Mouse (Mus musculus): ENCODE results near the gene Atxn7l1. TPM values are rescaled to one million over a fixed set of nuclear protein-coding genes. Genes with fewer than 3 reads are reported as not detected.

Atxn7l1 gene
- polyA plus RNA-seq, 1 experiment = 37.1 TPM

DNA sequence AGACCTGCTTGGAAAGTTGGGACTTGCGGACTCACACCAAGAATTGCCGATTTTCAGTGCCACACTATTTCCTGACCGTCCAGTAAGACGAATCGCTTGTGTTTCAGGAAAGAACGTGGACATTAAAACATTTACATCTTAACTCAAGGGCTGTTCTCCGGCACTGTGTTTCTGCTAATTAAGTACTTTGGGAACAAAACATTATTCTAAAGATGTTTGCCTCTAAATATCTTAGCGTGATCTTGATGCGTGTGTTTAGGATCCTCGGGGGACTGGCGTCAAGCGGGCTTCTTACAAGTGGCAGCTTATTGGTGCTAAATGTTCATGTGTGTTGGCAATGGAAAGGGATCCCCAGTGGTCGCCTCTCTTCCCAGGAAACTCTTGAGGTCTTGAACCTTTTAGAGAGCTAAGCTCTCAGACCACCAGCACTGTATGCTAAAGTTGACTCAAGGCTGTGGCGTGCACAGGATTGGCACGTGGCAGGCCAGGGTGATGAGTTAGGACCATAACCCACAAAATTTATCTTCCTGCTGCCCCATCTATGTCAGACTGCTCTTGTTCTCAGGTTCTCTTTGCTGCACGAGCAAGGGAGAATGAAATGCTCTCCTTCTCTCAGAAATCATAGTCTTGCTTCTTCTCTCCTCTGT lies 2.2 kb downstream of the Atxn7l1 start:
- Histone ChIP-seq H3K4me1 (ENCODE audit: control insufficient read depth, insufficient read depth, insufficient read length) (no peaks in the 10 kb centered on the region; the same call in none of the 2 replicates), H3K36me3 (ENCODE audit: control insufficient read depth, insufficient read depth, low read length) (no peaks in the 10 kb centered on the region), H3K4me3 (ENCODE audit: extremely low read depth, insufficient read depth, insufficient read length) (no peak overlapping the region), H3K27ac (ENCODE audit: insufficient read depth, low read length) (no peak overlapping the region), H3K27me3 (ENCODE audit: control insufficient read depth, insufficient read depth, low read length) (0 out of 2 replicates have a peak, but pooled peaks cover 3% of the 10 kb centered on the region)
- TF ChIP-seq POLR2A (IDR thresholded peaks at IDR 0.05; ENCODE audit: low read depth, low read length) (no peak), CTCF (IDR thresholded peaks at IDR 0.05; ENCODE audit: extremely low read depth, insufficient read depth, insufficient read length, insufficient replicate concordance) (no peak)
- no peak for DNase-seq (ENCODE audit: low read depth in 1 of 2, low spot score in 2 of 2)
- WGBS = 94% methylated on average over 16 of the region's 16 CpGs

- no peak for DNase-seq (ENCODE audit: low read depth in 1 of 2, low spot score in 2 of 2)
- 83% methylated on average over 7 of the region's 7 CpGs for WGBS
- no peak for TF ChIP-seq CTCF (IDR thresholded peaks at IDR 0.05; ENCODE audit: extremely low read depth, insufficient read depth, insufficient read length, insufficient replicate concordance)
- no peak for TF ChIP-seq POLR2A (IDR thresholded peaks at IDR 0.05; ENCODE audit: low read depth, low read length)
- no peaks in the 10 kb centered on the region for H3K27me3 ChIP-seq (ENCODE audit: control insufficient read depth, insufficient read depth, low read length)
- no peaks in the 10 kb centered on the region for H3K36me3 ChIP-seq (ENCODE audit: control insufficient read depth, insufficient read depth, low read length)
- no peak overlapping the region for H3K27ac ChIP-seq (ENCODE audit: insufficient read depth, low read length)
- peaks cover 24% of the 10 kb centered on the region for H3K4me1 ChIP-seq (ENCODE audit: control insufficient read depth, insufficient read depth, insufficient read length)
- no peak overlapping the region for H3K4me3 ChIP-seq (ENCODE audit: extremely low read depth, insufficient read depth, insufficient read length)
These were observed 5.6 kb downstream of the Atxn7l1 start for GRCm38 (mm10) chr12:33153131-33153530.

GRCm38 (mm10) chr12:33153850-33154249 lies 6.4 kb downstream of the Atxn7l1 start:
- Histone ChIP-seq H3K27ac (ENCODE audit: insufficient read depth, low read length) (no peak overlapping the region), H3K36me3 (ENCODE audit: control insufficient read depth, insufficient read depth, low read length) (no peaks in the 10 kb centered on the region), H3K27me3 (ENCODE audit: control insufficient read depth, insufficient read depth, low read length) (no peaks in the 10 kb centered on the region), H3K4me3 (ENCODE audit: extremely low read depth, insufficient read depth, insufficient read length) (no peak overlapping the region), H3K4me1 (ENCODE audit: control insufficient read depth, insufficient read depth, insufficient read length) (peaks cover 30% of the 10 kb centered on the region)
- no peak for DNase-seq (ENCODE audit: low read depth in 1 of 2, low spot score in 2 of 2)
- 88% methylated on average over 3 of the region's 3 CpGs for WGBS
- TF ChIP-seq POLR2A (IDR thresholded peaks at IDR 0.05; ENCODE audit: low read depth, low read length) (no peak), CTCF (IDR thresholded peaks at IDR 0.05; ENCODE audit: extremely low read depth, insufficient read depth, insufficient read length, insufficient replicate concordance) (no peak)

- TF ChIP-seq CTCF (IDR thresholded peaks at IDR 0.05; ENCODE audit: extremely low read depth, insufficient read depth, insufficient read length, insufficient replicate concordance) (no peak), POLR2A (IDR thresholded peaks at IDR 0.05; ENCODE audit: low read depth, low read length) (no peak)
- WGBS = 91% methylated on average over 3 of the region's 3 CpGs
- H3K36me3 ChIP-seq (ENCODE audit: control insufficient read depth, insufficient read depth, low read length) = no peaks in the 10 kb centered on the region
- peaks cover 34% of the 10 kb centered on the region for H3K4me1 ChIP-seq (ENCODE audit: control insufficient read depth, insufficient read depth, insufficient read length)
- no peaks in the 10 kb centered on the region for H3K27me3 ChIP-seq (ENCODE audit: control insufficient read depth, insufficient read depth, low read length)
- no peak for DNase-seq (ENCODE audit: low read depth in 1 of 2, low spot score in 2 of 2)
- H3K4me3 ChIP-seq (ENCODE audit: extremely low read depth, insufficient read depth, insufficient read length) = no peak overlapping the region
- H3K27ac ChIP-seq (ENCODE audit: insufficient read depth, low read length) = no peak overlapping the region
These were observed 7.2 kb downstream of the Atxn7l1 start for GRCm38 (mm10) chr12:33154732-33155131.

- H3K27me3 ChIP-seq (ENCODE audit: control insufficient read depth, insufficient read depth, low read length) = no peaks in the 10 kb centered on the region
- DNase-seq (ENCODE audit: low read depth in 1 of 2, low spot score in 2 of 2) = peak in 1 of 2 experiments; percentile 55
- H3K36me3 ChIP-seq (ENCODE audit: control insufficient read depth, insufficient read depth, low read length) = no peaks in the 10 kb centered on the region
- 43% methylated on average over 7 of the region's 7 CpGs for WGBS
- TF ChIP-seq CTCF (IDR thresholded peaks at IDR 0.05; ENCODE audit: extremely low read depth, insufficient read depth, insufficient read length, insufficient replicate concordance) (no peak), POLR2A (IDR thresholded peaks at IDR 0.05; ENCODE audit: low read depth, low read length) (no peak)
- peak overlapping the region; percentile 66 for H3K27ac ChIP-seq (ENCODE audit: insufficient read depth, low read length)
- H3K4me3 ChIP-seq (ENCODE audit: extremely low read depth, insufficient read depth, insufficient read length) = no peak overlapping the region
- peaks cover 36% of the 10 kb centered on the region for H3K4me1 ChIP-seq (ENCODE audit: control insufficient read depth, insufficient read depth, insufficient read length)
These were observed 9.0 kb downstream of the Atxn7l1 start for GRCm38 (mm10) chr12:33156334-33157018.

- H3K36me3 ChIP-seq (ENCODE audit: control insufficient read depth, insufficient read depth, low read length) = no peaks in the 10 kb centered on the region
- H3K27me3 ChIP-seq (ENCODE audit: control insufficient read depth, insufficient read depth, low read length) = no peaks in the 10 kb centered on the region
- no peak overlapping the region; the same call in 1 of the 2 replicates for H3K27ac ChIP-seq (ENCODE audit: insufficient read depth, low read length)
- no peak for DNase-seq (ENCODE audit: low read depth in 1 of 2, low spot score in 2 of 2)
- peaks cover 36% of the 10 kb centered on the region for H3K4me1 ChIP-seq (ENCODE audit: control insufficient read depth, insufficient read depth, insufficient read length)
- H3K4me3 ChIP-seq (ENCODE audit: extremely low read depth, insufficient read depth, insufficient read length) = no peak overlapping the region
- no peak for TF ChIP-seq POLR2A (IDR thresholded peaks at IDR 0.05; ENCODE audit: low read depth, low read length)
- no peak for TF ChIP-seq CTCF (IDR thresholded peaks at IDR 0.05; ENCODE audit: extremely low read depth, insufficient read depth, insufficient read length, insufficient replicate concordance)
- 60% methylated on average over 8 of the region's 8 CpGs for WGBS
These were observed 10.8 kb downstream of the Atxn7l1 start for GRCm38 (mm10) chr12:33158256-33158655.

GRCm38 (mm10) chr12:33160406-33160805 lies 12.9 kb downstream of the Atxn7l1 start:
- no peaks in the 10 kb centered on the region for H3K36me3 ChIP-seq (ENCODE audit: control insufficient read depth, insufficient read depth, low read length)
- DNase-seq (ENCODE audit: low read depth in 1 of 2, low spot score in 2 of 2) = peak in 1 of 2 experiments; percentile 33
- no peak for TF ChIP-seq CTCF (IDR thresholded peaks at IDR 0.05; ENCODE audit: extremely low read depth, insufficient read depth, insufficient read length, insufficient replicate concordance)
- TF ChIP-seq POLR2A (IDR thresholded peaks at IDR 0.05; ENCODE audit: low read depth, low read length) = no peak

More at GRCm38 (mm10) chr12:33160406-33160805, 12.9 kb downstream of the Atxn7l1 start:
- Histone ChIP-seq H3K4me3 (ENCODE audit: extremely low read depth, insufficient read depth, insufficient read length) (no peak overlapping the region), H3K4me1 (ENCODE audit: control insufficient read depth, insufficient read depth, insufficient read length) (peaks cover 34% of the 10 kb centered on the region), H3K27me3 (ENCODE audit: control insufficient read depth, insufficient read depth, low read length) (no peaks in the 10 kb centered on the region), H3K27ac (ENCODE audit: insufficient read depth, low read length) (no peak overlapping the region)
- 9% methylated on average over 7 of the region's 7 CpGs for WGBS

Measured in spleen, adult 2 months (tissue).